Mouse (Mus musculus): ENCODE measurements around the gene Rabgap1l.

DNA sequence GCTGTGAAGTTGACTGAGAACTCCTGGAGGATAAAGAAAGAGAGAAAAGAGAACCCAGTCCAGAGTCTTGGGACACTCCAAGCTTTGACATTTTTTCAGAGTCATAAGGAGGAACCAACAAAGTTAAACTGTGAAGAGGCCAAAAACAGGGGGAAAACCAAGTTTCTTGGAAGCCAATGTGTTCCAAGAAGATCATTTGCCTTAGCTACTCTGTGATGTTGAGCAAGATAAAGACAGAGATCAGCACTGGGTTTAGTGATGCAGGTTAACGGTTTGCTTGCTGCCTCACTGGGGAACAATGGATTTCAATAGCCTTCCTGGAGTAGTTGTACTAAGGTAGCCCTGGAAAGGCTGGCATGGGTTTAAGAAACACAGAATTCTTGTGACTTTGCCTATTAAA lies 18.9 kb upstream of the Rabgap1l start:
- TF ChIP-seq CTCF (IDR thresholded peaks at IDR 0.05; ENCODE audit: extremely low read depth, insufficient read depth, insufficient read length, insufficient replicate concordance) (no peak), POLR2A (IDR thresholded peaks at IDR 0.05; ENCODE audit: low read depth, low read length) (no peak)

Data from spleen, adult 2 months (tissue).